Comparison of ENCODE assay signal across 10 mouse cellular contexts in the genomic region with DNA sequence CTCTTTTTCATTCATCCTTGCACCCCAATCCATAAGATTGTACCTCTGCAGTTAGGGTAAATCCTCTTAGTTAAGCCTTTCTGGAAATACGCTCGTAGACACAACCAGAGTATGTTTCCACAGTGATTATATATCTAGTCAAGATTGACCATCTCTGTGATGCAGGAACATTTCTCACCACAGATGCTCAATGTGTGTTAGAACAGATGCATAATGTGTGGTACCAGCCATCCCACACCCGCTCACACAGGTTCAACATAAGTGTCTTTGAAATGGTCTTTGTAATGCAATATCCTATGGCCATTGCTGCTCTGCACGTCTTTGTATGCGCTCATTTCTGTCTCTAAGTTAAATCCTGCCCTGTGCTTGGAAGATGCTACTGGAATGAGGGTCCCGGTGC.
"Had no signal": no experiment of that assay in that cellular context is flagged by ENCODE, and none has a peak within 500 bp of the region (broad histone marks: within the 10 kb centered on the region; RNA-seq: fewer than 3 reads in every experiment).

No protein-coding gene starts in this region.

- H3K27me3 ChIP-seq: limb, embryonic 13.5 days; midbrain, embryonic 13.5 days had no signal

- H3K36me3 ChIP-seq: limb, embryonic 13.5 days; midbrain, embryonic 13.5 days had no signal

- H3K9ac ChIP-seq: limb, embryonic 13.5 days; liver, embryonic 14.5 days; midbrain, embryonic 13.5 days had no signal

- DNase-seq: kidney, adult 11 months; kidney, adult 9 months; kidney, postnatal 36 days; lung, adult 18-20 months; thymus, postnatal 4 days had no signal

- H3K4me3 ChIP-seq: left cerebral cortex, adult 2 months; limb, embryonic 13.5 days; midbrain, embryonic 13.5 days had no signal

- ATAC-seq: midbrain, embryonic 13.5 days had no signal

- H3K27ac ChIP-seq: kidney, postnatal 0 days; left cerebral cortex, adult 2 months; limb, embryonic 13.5 days; liver, embryonic 14.5 days; midbrain, embryonic 13.5 days had no signal

- H3K4me2 ChIP-seq: limb, embryonic 13.5 days; midbrain, embryonic 13.5 days had no signal

- H3K9me3 ChIP-seq: limb, embryonic 13.5 days; midbrain, embryonic 13.5 days had no signal
